12 mouse cellular contexts compared by ENCODE assay signal in the genomic region with DNA sequence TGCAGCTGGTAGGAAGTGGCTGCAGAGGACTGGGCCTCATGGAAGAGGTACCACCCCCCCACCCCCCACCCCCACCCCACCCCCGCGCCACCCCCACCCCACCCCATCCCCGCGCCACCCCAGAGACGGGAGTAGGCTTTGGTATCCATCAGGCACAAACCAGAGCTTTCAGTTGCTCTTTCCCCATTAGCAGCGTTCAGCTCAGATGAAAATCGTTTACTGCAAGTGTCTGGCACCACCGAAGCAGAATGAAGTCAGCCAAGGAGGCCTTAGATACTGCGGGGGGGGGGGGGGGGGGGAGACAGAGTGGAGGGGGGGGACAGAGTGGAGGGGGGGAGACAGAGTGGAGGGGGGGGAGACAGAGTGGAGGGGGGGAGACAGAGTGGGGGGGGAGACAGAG. TPM values are rescaled to one million over a fixed set of nuclear protein-coding genes. Genes with fewer than 3 reads are reported as not detected.
DNase-seq lines count a peak whose midpoint lies in the region; ATAC-seq and TF ChIP-seq lines count a peak whose summit lies in the region.
"Had no signal": no experiment of that assay in that cellular context is flagged by ENCODE, and none has a peak within 500 bp of the region (broad histone marks: within the 10 kb centered on the region; RNA-seq: fewer than 3 reads in every experiment).

No protein-coding gene starts in this region.

- H3K27ac ChIP-seq in heart, embryonic 14.5 days (replicated peaks in 1 of 2; ENCODE audit: control insufficient read depth in 1 of 2, insufficient read depth in 1 of 2, low read depth in 2 of 2, low read length in 2 of 2) = peak overlapping the region in 1 of 2 experiments; percentile 94; a peak in 2 of 4 replicates
- H3K27ac ChIP-seq in lung, postnatal 0 days (ENCODE audit: low read length) = peak overlapping the region; percentile 74
- peak overlapping the region; percentile 65; the same call in 1 of the 2 replicates for H3K27ac ChIP-seq in embryonic facial prominence, embryonic 12.5 days

- H3K9ac ChIP-seq in heart, embryonic 14.5 days (ENCODE audit: low read length) = 0 out of 2 replicates have a peak overlapping the region, but pooled peaks have one; percentile 44
- H3K9ac ChIP-seq in lung, postnatal 0 days (replicated peaks; ENCODE audit: low read depth) = no peak overlapping the region
- no peak overlapping the region for H3K9ac ChIP-seq in embryonic facial prominence, embryonic 12.5 days

- no peak overlapping the region for H3K4me2 ChIP-seq in heart, embryonic 14.5 days (ENCODE audit: low read length)
- H3K4me2 ChIP-seq in lung, postnatal 0 days (replicated peaks; ENCODE audit: low read depth, low read length) = no peak overlapping the region
- no peak overlapping the region for H3K4me2 ChIP-seq in embryonic facial prominence, embryonic 12.5 days (replicated peaks)

- H3K9me3 ChIP-seq in heart, embryonic 14.5 days (ENCODE audit: control insufficient read depth, low read length) = no peaks in the 10 kb centered on the region
- no peaks in the 10 kb centered on the region for H3K9me3 ChIP-seq in lung, postnatal 0 days (ENCODE audit: low read length)
- H3K9me3 ChIP-seq in embryonic facial prominence, embryonic 12.5 days = no peaks in the 10 kb centered on the region

- H3K4me3 ChIP-seq in heart, embryonic 14.5 days (ENCODE audit: control insufficient read depth in 1 of 2, insufficient read depth in 1 of 2, low read depth in 1 of 2, low read length in 2 of 2) = no peak overlapping the region
- no peak overlapping the region for H3K4me3 ChIP-seq in lung, postnatal 0 days (ENCODE audit: low read depth, low read length)
- no peak overlapping the region for H3K4me3 ChIP-seq in embryonic facial prominence, embryonic 12.5 days
- H3K4me3 ChIP-seq: layer of hippocampus, adult 2 months had no signal

- no peak for DNase-seq in heart, postnatal 4 days
- DNase-seq in lung, postnatal 0 days (ENCODE audit: low spot score) = no peak
- DNase-seq in lung, postnatal 25 days (ENCODE audit: low spot score) = no peak
- DNase-seq in induced T-regulatory cell, adult 2 months (ENCODE audit: low read depth) = peak; percentile 46
- no peak for DNase-seq in right cerebral cortex, postnatal 4 days
- no peak for DNase-seq in MN1 (ENCODE audit: low spot score)
- DNase-seq: adrenal gland, postnatal 14 days; kidney, adult 8-10 months; right cerebral cortex, postnatal 25 days had no signal

- no peak for TF ChIP-seq CTCF in lung, postnatal 0 days (IDR thresholded peaks at IDR 0.05)

- 10% methylated on average over 8 of the region's 9 CpGs for WGBS in heart, embryonic 14.5 days
- WGBS in lung, postnatal 0 days = 8% methylated on average over 5 of the region's 9 CpGs
- WGBS in embryonic facial prominence, embryonic 12.5 days = 11% methylated on average over 6 of the region's 9 CpGs

- peaks cover 61 to 97% of the 10 kb centered on the region in 2 experiments for H3K4me1 ChIP-seq in heart, embryonic 14.5 days (ENCODE audit: control insufficient read depth in 2 of 2, insufficient read depth in 2 of 2, low read length in 2 of 2)
- H3K4me1 ChIP-seq in lung, postnatal 0 days (ENCODE audit: insufficient read depth, low read depth, low read length) = peaks cover 37% of the 10 kb centered on the region; the same call in 1 of the 2 replicates
- peaks cover 47% of the 10 kb centered on the region for H3K4me1 ChIP-seq in embryonic facial prominence, embryonic 12.5 days

- no peaks in the 10 kb centered on the region for H3K36me3 ChIP-seq in heart, embryonic 14.5 days (ENCODE audit: control insufficient read depth, insufficient read depth, low read length)
- H3K36me3 ChIP-seq in lung, postnatal 0 days (ENCODE audit: insufficient read depth, low read length) = no peaks in the 10 kb centered on the region
- H3K36me3 ChIP-seq in embryonic facial prominence, embryonic 12.5 days = no peaks in the 10 kb centered on the region

- no peak for ATAC-seq in heart, embryonic 14.5 days (ENCODE audit: insufficient number of reproducible peaks, insufficient read depth, low FRiP score, low read depth)
- no peak for ATAC-seq in lung, postnatal 0 days
- ATAC-seq in embryonic facial prominence, embryonic 12.5 days (ENCODE audit: insufficient number of reproducible peaks, insufficient read depth, low FRiP score, low TSS enrichment) = no peak

- TF ChIP-seq EP300 in lung, postnatal 0 days (IDR thresholded peaks at IDR 0.05) = no peak

- H3K27me3 ChIP-seq in heart, embryonic 14.5 days (ENCODE audit: control insufficient read depth, insufficient read depth, low read length) = no peaks in the 10 kb centered on the region
- H3K27me3 ChIP-seq in lung, postnatal 0 days (replicated peaks; ENCODE audit: insufficient read depth, low read length) = no peaks in the 10 kb centered on the region
- H3K27me3 ChIP-seq in embryonic facial prominence, embryonic 12.5 days = no peaks in the 10 kb centered on the region

RNA-seq across cellular contexts. Expression of gene C1qtnf9, which starts 28.8 kb away (rescaled TPM):
- polyA plus RNA-seq in heart, embryonic 14.5 days (2014; fragmentation: Nextera tagmentation; extraction: Ambion mirVana) = 0.31 and 0.98 TPM in 2 replicates
- 10 to 100 TPM; 13.0 to 16.1 TPM for total RNA-seq in heart, postnatal 4 days (2021)
- polyA plus RNA-seq in lung, postnatal 0 days (2015; fragmentation: Nextera tagmentation; extraction: Ambion mirVana) = 0.45 and 0.77 TPM in 2 replicates
- polyA plus RNA-seq in embryonic facial prominence, embryonic 12.5 days (2016; fragmentation: Nextera tagmentation; extraction: Ambion mirVana) = 0.34 and 0.38 TPM in 2 replicates

RNA-seq across cellular contexts. Expression of gene Mipep, which starts 45.2 kb away (rescaled TPM):
- polyA plus RNA-seq in heart, embryonic 14.5 days (2014; fragmentation: Nextera tagmentation; extraction: Ambion mirVana) = 33.4 and 37.3 TPM in 2 replicates
- total RNA-seq in heart, postnatal 4 days (2021) = 10 to 100 TPM; 48.0 to 50.8 TPM
- 7.7 and 9.9 TPM in 2 replicates for polyA plus RNA-seq in lung, postnatal 0 days (2015; fragmentation: Nextera tagmentation; extraction: Ambion mirVana)
- polyA plus RNA-seq in embryonic facial prominence, embryonic 12.5 days (2016; fragmentation: Nextera tagmentation; extraction: Ambion mirVana) = 23.7 and 25.1 TPM in 2 replicates
